Mouse (Mus musculus): ENCODE measurements at regions not wholly inside any gene's neighbourhood (a gene's known extent, or its start where the extent isn't known, plus 50 kb on each side); places are given as distances from the start of the nearest gene placed in this dataset.

DNA sequence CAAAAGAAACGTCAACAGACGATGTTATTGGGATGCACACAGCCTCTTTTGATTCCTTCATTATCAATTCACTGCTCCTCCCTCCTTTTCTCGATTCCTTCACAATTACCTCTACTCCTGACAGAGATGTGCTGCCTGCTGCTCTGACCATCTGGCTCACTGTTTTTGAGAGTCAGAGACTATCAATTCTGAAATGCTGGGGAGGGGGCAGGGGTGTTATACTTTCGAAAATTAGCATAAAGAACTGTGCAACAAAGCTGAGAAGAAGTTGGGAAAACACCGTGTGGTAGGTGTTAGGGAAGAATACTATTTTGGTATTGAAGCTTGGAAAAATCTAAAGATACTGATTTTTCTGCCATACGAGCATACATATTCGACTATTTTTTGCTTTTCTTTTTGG lies 96.4 kb downstream of the Nedd1 start:
- WGBS, result 81% methylated on average over 7 of the region's 7 CpGs
- Histone ChIP-seq H3K9ac (ENCODE audit: low read length) (no peak overlapping the region), H3K9me3 (ENCODE audit: control insufficient read depth, low read length) (no peaks in the 10 kb centered on the region), H3K4me3 (ENCODE audit: low read depth, low read length) (no peak overlapping the region), H3K36me3 (ENCODE audit: control insufficient read depth, insufficient read depth, low read length) (no peaks in the 10 kb centered on the region), H3K4me2 (ENCODE audit: low read length) (no peak overlapping the region), H3K4me1 (replicated peaks; ENCODE audit: control insufficient read depth, insufficient read depth, low read length) (no peaks in the 10 kb centered on the region), H3K27me3 (replicated peaks; ENCODE audit: control insufficient read depth, insufficient read depth, low read length) (no peaks in the 10 kb centered on the region), H3K27ac (ENCODE audit: low read depth) (no peak overlapping the region)
- ATAC-seq (replicated peaks; ENCODE audit: low FRiP score, low TSS enrichment, low read depth) (no peak), DNase-seq (ENCODE audit: low spot score) (no peak)

GRCm38 (mm10) chr10:92615684-92616379 lies 106.4 kb downstream of the Nedd1 start:
- no peak for DNase-seq (ENCODE audit: low spot score)
- Histone ChIP-seq H3K27ac (ENCODE audit: low read depth) (no peak overlapping the region), H3K9ac (ENCODE audit: low read length) (no peak overlapping the region), H3K27me3 (replicated peaks; ENCODE audit: control insufficient read depth, insufficient read depth, low read length) (no peaks in the 10 kb centered on the region), H3K4me2 (ENCODE audit: low read length) (no peak overlapping the region), H3K9me3 (ENCODE audit: control insufficient read depth, low read length) (no peaks in the 10 kb centered on the region), H3K4me1 (replicated peaks; ENCODE audit: control insufficient read depth, insufficient read depth, low read length) (no peaks in the 10 kb centered on the region), H3K36me3 (ENCODE audit: control insufficient read depth, insufficient read depth, low read length) (no peaks in the 10 kb centered on the region), H3K4me3 (ENCODE audit: low read depth, low read length) (no peak overlapping the region)
- ATAC-seq (replicated peaks; ENCODE audit: low FRiP score, low TSS enrichment, low read depth), result no peak
- WGBS, result 84% methylated on average over 4 of the region's 5 CpGs

DNA sequence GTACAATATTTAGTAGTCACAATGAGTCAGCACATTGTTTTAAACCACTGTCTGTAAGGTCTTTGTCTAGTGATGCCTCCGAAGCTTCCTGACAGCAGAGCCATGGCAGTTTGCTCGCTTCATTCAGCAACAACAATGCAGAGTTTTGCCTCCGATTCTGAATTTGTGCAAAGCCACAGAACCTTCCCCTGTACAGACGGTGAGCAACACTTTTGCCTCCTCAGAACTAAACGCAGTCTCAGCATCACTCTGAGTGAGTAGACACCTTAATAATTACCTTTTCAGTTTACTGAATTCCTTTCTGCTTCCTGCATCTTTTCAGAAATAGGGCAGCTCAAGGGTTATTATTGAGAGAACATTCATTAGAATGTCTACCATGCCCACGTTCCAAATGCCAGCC lies 107.9 kb downstream of the Nedd1 start:
- WGBS, result 76% methylated on average over 6 of the region's 6 CpGs
- H3K9ac ChIP-seq (ENCODE audit: low read length), result no peak overlapping the region

GRCm38 (mm10) chr10:92611060-92611459 lies 111.2 kb downstream of the Nedd1 start:
- no peak overlapping the region for H3K4me3 ChIP-seq (ENCODE audit: low read depth, low read length)
- H3K27ac ChIP-seq (ENCODE audit: low read depth), result no peak overlapping the region
- no peaks in the 10 kb centered on the region for H3K27me3 ChIP-seq (replicated peaks; ENCODE audit: control insufficient read depth, insufficient read depth, low read length)
- no peaks in the 10 kb centered on the region for H3K9me3 ChIP-seq (ENCODE audit: control insufficient read depth, low read length)
- H3K9ac ChIP-seq (ENCODE audit: low read length), result no peak overlapping the region
- H3K4me2 ChIP-seq (ENCODE audit: low read length), result no peak overlapping the region
- WGBS, result 85% methylated on average over 3 of the region's 3 CpGs
- DNase-seq (ENCODE audit: low spot score), result no peak
- H3K4me1 ChIP-seq (replicated peaks; ENCODE audit: control insufficient read depth, insufficient read depth, low read length), result no peaks in the 10 kb centered on the region
- no peak for ATAC-seq (replicated peaks; ENCODE audit: low FRiP score, low TSS enrichment, low read depth)
- H3K36me3 ChIP-seq (ENCODE audit: control insufficient read depth, insufficient read depth, low read length), result no peaks in the 10 kb centered on the region

More for the DNA sequence above, 107.9 kb downstream of the Nedd1 start:
- no peaks in the 10 kb centered on the region for H3K4me1 ChIP-seq (replicated peaks; ENCODE audit: control insufficient read depth, insufficient read depth, low read length)
- no peaks in the 10 kb centered on the region for H3K9me3 ChIP-seq (ENCODE audit: control insufficient read depth, low read length)
- DNase-seq (ENCODE audit: low spot score), result no peak
- no peaks in the 10 kb centered on the region for H3K36me3 ChIP-seq (ENCODE audit: control insufficient read depth, insufficient read depth, low read length)
- no peak for ATAC-seq (replicated peaks; ENCODE audit: low FRiP score, low TSS enrichment, low read depth)
- no peak overlapping the region for H3K4me3 ChIP-seq (ENCODE audit: low read depth, low read length)
- no peak overlapping the region for H3K27ac ChIP-seq (ENCODE audit: low read depth)
- no peak overlapping the region for H3K4me2 ChIP-seq (ENCODE audit: low read length)
- no peaks in the 10 kb centered on the region for H3K27me3 ChIP-seq (replicated peaks; ENCODE audit: control insufficient read depth, insufficient read depth, low read length)

DNA sequence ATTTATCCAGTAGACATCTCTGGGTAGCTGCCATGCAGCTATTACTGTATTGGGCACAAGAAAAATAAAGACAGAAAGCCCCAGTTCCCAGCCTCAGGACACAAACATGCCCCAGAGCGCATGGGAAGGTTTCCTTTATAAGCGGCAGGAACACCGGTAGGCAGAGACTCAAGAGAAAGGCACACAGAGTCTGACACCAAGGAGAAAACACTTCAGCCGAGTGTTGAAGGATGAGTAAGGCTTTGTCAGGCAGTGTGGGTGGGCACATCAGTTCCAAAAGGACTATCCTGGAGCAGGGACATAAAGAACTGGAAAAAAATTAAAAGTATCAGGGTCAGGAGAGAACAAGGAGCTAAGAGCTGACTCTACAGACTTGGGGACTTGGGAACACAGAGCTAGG lies 115.5 kb downstream of the Nedd1 start:
- Histone ChIP-seq H3K9ac (ENCODE audit: low read length) (no peak overlapping the region), H3K4me1 (replicated peaks; ENCODE audit: control insufficient read depth, insufficient read depth, low read length) (no peaks in the 10 kb centered on the region), H3K27me3 (replicated peaks; ENCODE audit: control insufficient read depth, insufficient read depth, low read length) (no peaks in the 10 kb centered on the region), H3K9me3 (ENCODE audit: control insufficient read depth, low read length) (no peaks in the 10 kb centered on the region), H3K27ac (ENCODE audit: low read depth) (no peak overlapping the region), H3K4me2 (ENCODE audit: low read length) (no peak overlapping the region), H3K36me3 (ENCODE audit: control insufficient read depth, insufficient read depth, low read length) (no peaks in the 10 kb centered on the region), H3K4me3 (ENCODE audit: low read depth, low read length) (no peak overlapping the region)
- 47% methylated on average over 4 of the region's 4 CpGs for WGBS
- DNase-seq (ENCODE audit: low spot score), result no peak
- ATAC-seq (replicated peaks; ENCODE audit: low FRiP score, low TSS enrichment, low read depth), result no peak

GRCm38 (mm10) chr10:92605646-92606045 lies 116.6 kb downstream of the Nedd1 start:
- Histone ChIP-seq H3K4me3 (ENCODE audit: low read depth, low read length) (no peak overlapping the region), H3K9me3 (ENCODE audit: control insufficient read depth, low read length) (no peaks in the 10 kb centered on the region), H3K27me3 (replicated peaks; ENCODE audit: control insufficient read depth, insufficient read depth, low read length) (no peaks in the 10 kb centered on the region), H3K9ac (ENCODE audit: low read length) (no peak overlapping the region), H3K27ac (ENCODE audit: low read depth) (no peak overlapping the region), H3K4me2 (ENCODE audit: low read length) (no peak overlapping the region), H3K4me1 (replicated peaks; ENCODE audit: control insufficient read depth, insufficient read depth, low read length) (no peaks in the 10 kb centered on the region), H3K36me3 (ENCODE audit: control insufficient read depth, insufficient read depth, low read length) (no peaks in the 10 kb centered on the region)
- ATAC-seq (replicated peaks; ENCODE audit: low FRiP score, low TSS enrichment, low read depth) (no peak), DNase-seq (ENCODE audit: low spot score) (no peak)
- WGBS, result 83% methylated on average over 3 of the region's 3 CpGs

- Histone ChIP-seq H3K27me3 (replicated peaks; ENCODE audit: control insufficient read depth, insufficient read depth, low read length) (no peaks in the 10 kb centered on the region), H3K4me2 (ENCODE audit: low read length) (no peak overlapping the region), H3K4me3 (ENCODE audit: low read depth, low read length) (no peak overlapping the region), H3K9me3 (ENCODE audit: control insufficient read depth, low read length) (no peaks in the 10 kb centered on the region), H3K27ac (ENCODE audit: low read depth) (no peak overlapping the region), H3K4me1 (replicated peaks; ENCODE audit: control insufficient read depth, insufficient read depth, low read length) (no peaks in the 10 kb centered on the region), H3K36me3 (ENCODE audit: control insufficient read depth, insufficient read depth, low read length) (no peaks in the 10 kb centered on the region), H3K9ac (ENCODE audit: low read length) (no peak overlapping the region)
- 68% methylated on average over 4 of the region's 4 CpGs for WGBS
- no peak for ATAC-seq (replicated peaks; ENCODE audit: low FRiP score, low TSS enrichment, low read depth)
- no peak for DNase-seq (ENCODE audit: low spot score)
These were observed 122.1 kb downstream of the Nedd1 start for GRCm38 (mm10) chr10:92600116-92600515.

DNA sequence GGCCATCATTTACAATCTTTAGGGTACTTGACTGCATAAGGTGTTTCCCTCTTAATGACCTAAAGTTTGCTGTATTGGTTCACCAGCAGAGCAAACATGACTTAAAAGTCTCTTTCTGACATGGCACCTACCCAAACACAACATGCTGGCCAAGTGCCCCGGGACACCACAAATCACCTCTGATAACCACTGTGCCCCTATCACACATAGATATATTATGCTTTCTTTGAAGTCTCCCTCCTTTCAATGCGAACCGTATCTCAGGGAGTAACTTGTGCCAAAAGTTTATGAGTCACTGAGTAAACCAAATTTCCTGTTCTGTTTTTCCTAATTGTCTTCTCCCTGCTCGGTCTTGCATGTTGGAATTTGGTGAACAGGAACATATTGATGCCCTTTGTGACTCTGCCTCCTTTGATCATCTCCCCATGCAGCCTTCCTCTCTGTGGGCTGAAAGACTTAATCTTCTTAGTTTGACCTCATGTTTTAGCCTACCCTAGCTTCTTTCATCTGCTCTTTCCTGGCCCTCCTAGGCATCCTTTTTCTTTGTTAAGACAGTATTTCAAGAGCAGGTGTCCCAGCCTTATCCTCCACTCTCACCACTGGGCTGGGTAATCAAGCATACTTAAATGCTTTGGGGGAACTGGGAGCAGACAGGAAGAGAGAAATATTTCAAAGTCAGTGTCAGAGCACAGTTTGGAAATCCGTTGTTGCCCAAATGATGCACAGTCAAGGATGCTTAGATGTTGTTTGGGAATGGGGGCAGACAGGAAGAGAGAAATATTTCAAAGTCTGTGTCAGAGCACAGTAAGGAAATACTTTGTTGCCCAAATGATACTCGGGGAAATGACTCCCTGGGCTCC lies 126.5 kb downstream of the Nedd1 start:
- ATAC-seq (replicated peaks; ENCODE audit: low FRiP score, low TSS enrichment, low read depth), result no peak
- H3K9me3 ChIP-seq (ENCODE audit: control insufficient read depth, low read length), result no peaks in the 10 kb centered on the region
- H3K4me1 ChIP-seq (replicated peaks; ENCODE audit: control insufficient read depth, insufficient read depth, low read length), result no peaks in the 10 kb centered on the region
- no peak for DNase-seq (ENCODE audit: low spot score)
- 25% methylated on average over 6 of the region's 6 CpGs for WGBS
- no peak overlapping the region for H3K9ac ChIP-seq (ENCODE audit: low read length)
- no peak overlapping the region for H3K4me3 ChIP-seq (ENCODE audit: low read depth, low read length)
- H3K36me3 ChIP-seq (ENCODE audit: control insufficient read depth, insufficient read depth, low read length), result no peaks in the 10 kb centered on the region
- H3K4me2 ChIP-seq (ENCODE audit: low read length), result no peak overlapping the region
- H3K27ac ChIP-seq (ENCODE audit: low read depth), result no peak overlapping the region
- H3K27me3 ChIP-seq (replicated peaks; ENCODE audit: control insufficient read depth, insufficient read depth, low read length), result no peaks in the 10 kb centered on the region
